Mouse (Mus musculus) heart, embryonic 14.5 days (tissue): ENCODE measurements around the gene Mark4. TPM values are rescaled to one million over a fixed set of nuclear protein-coding genes. Genes with fewer than 3 reads are reported as not detected.

Experiments used
- ATAC-seq: fragments of 200-750 bp; cut with Nextera tagmentation; 2 replicates; pipeline ENCODE4 v1.8.0; 2017; ENCODE audit warnings: low read depth, moderate TSS enrichment; ENCODE audit not compliant: insufficient number of reproducible peaks, insufficient read depth, low FRiP score
- H3K27ac ChIP-seq, 2 experiments: fragments of 200-500 bp in 1 of 2; fragments of 300-500 bp in 1 of 2; sonication (generic) in 1 of 2; replicated peaks in 1 of 2; 2 replicates each; pipeline ENCODE4 v1.5.1; 2012 to 2014; ENCODE audit warnings: low read depth in 2 of 2, low read length in 2 of 2, control low read depth in 1 of 2, mild to moderate bottlenecking in 1 of 2, mixed read lengths in 1 of 2; ENCODE audit not compliant: control insufficient read depth in 1 of 2, insufficient read depth in 1 of 2
- H3K27me3 ChIP-seq: fragments of 300-500 bp; sonication (generic); 2 replicates; pipeline ENCODE4 v1.6.1; 2014; ENCODE audit warnings: mild to moderate bottlenecking, low read length, control low read depth; ENCODE audit not compliant: control insufficient read depth, insufficient read depth
- H3K36me3 ChIP-seq: fragments of 300-500 bp; sonication (generic); 2 replicates; pipeline ENCODE4 v1.6.1; 2014; ENCODE audit warnings: mild to moderate bottlenecking, control low read depth, low read length, mixed read lengths; ENCODE audit not compliant: control insufficient read depth, insufficient read depth
- H3K4me1 ChIP-seq, 2 experiments: fragments of 200-500 bp in 1 of 2; fragments of 300-500 bp in 1 of 2; sonication (generic) in 1 of 2; 2 replicates each; pipeline ENCODE4 v1.6.1; 2012 to 2014; ENCODE audit warnings: low read length in 2 of 2, control low read depth in 1 of 2, mixed read lengths in 1 of 2; ENCODE audit not compliant: control insufficient read depth in 2 of 2, insufficient read depth in 2 of 2
- H3K4me2 ChIP-seq: fragments of 300-500 bp; sonication (generic); 2 replicates; pipeline ENCODE4 v1.6.1; 2014; ENCODE audit warnings: mild to moderate bottlenecking, low read length
- H3K4me3 ChIP-seq, 2 experiments: fragments of 200-500 bp in 1 of 2; fragments of 300-500 bp in 1 of 2; sonication (generic) in 1 of 2; 2 replicates each; pipeline ENCODE4 v1.5.1; 2012 to 2014; ENCODE audit warnings: low read length in 2 of 2, mild to moderate bottlenecking in 2 of 2, control low read depth in 1 of 2, low read depth in 1 of 2, moderate library complexity in 1 of 2; ENCODE audit not compliant: control insufficient read depth in 1 of 2, insufficient read depth in 1 of 2
- H3K9ac ChIP-seq: fragments of 300-500 bp; sonication (generic); 2 replicates; pipeline ENCODE4 v1.6.1; 2014; ENCODE audit warnings: mild to moderate bottlenecking, low read length
- H3K9me3 ChIP-seq: fragments of 300-500 bp; sonication (generic); 2 replicates; pipeline ENCODE4 v1.6.1; 2016; ENCODE audit warnings: low read length, control low read depth; ENCODE audit not compliant: control insufficient read depth
- WGBS: fragments of 180-500 bp; shearing (Covaris S2); extraction: QIAGEN DNeasy Blood & Tissue Kit; methylation state at CpG from one replicate; pipeline ENCODE4 v1.1.7; 2014; 5-methylcytosine and 5-hydroxymethylcytosine counted together
- polyA plus RNA-seq: library from polyadenylated mRNA; unstranded; fragments of >200 nt; fragmentation: Nextera tagmentation; extraction: Ambion mirVana; gene quantifications from 2 replicates; pipeline ENCODE4 v1.2.1, GENCODE M21; 2014

Mark4 gene
- 9.3 and 10.5 TPM in 2 replicates for polyA plus RNA-seq

DNA sequence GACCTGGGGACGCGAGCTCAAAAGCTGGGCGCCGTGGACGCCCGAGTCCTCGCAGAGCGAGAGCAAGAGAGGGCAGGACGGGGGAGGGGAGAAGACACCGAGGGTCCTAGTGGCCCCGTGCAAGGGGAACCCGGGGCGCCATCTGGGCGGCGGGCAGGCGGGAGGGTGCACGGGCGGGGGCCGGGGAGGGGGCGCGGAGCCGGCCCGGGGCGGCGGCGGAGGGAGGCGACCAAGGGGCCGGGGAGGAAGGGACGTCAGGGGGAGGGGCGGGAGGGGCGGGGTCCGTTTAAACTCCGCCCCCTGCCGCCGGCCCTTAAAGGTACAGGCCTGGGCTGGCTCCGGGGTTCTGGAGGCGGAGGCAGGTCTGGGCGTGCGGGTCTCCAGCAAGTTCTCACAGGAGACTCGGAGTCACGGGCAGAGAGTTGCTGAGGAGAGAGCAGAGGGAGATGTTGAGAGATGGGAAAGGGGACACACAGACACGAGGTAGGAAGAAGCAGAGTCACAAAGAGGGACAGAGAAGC, at the start of gene Mark4:
Gene Mark4, minus strand, starts transcription at position 231 of the 521 bp plus-strand sequence.
- Histone ChIP-seq H3K4me3 (peak within 1 kb of the TSS; percentile 91 to 99), H3K9ac (peak within 1 kb of the TSS; percentile 93), H3K4me2 (peak within 1 kb of the TSS; percentile 96), H3K36me3 (peaks cover 8% of the 10 kb centered on the region; the same call in 1 of the 2 replicates), H3K4me1 (peaks cover 9 to 25% of the 10 kb centered on the region in 2 experiments), H3K27me3 (no peaks in the 10 kb centered on the region), H3K27ac (peak within 1 kb of the TSS; percentile 75 to 88), H3K9me3 (no peaks in the 10 kb centered on the region)
- ATAC-seq = peak; percentile 84
- under 1% methylated on average over 26 of the region's 42 CpGs for WGBS

DNA sequence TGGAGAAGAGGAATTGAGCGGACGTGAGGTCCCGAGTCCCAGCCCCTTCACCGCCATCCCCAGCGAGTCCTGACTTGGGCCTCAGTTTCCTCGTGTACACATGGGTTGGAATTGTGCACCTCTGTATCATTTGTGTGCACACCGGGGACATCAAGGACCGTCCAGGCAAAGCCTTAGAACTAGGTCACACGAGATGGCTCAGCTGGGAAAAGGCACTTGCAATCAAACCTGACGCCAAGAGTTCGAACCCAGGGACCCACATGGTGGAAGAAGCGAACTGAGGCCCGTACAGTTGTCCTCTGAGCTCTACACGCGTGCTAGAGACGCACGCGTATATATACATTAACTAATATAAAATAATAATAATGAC, 49.0 kb upstream of the Mark4 start:
- no peaks in the 10 kb centered on the region for H3K27me3 ChIP-seq

DNA sequence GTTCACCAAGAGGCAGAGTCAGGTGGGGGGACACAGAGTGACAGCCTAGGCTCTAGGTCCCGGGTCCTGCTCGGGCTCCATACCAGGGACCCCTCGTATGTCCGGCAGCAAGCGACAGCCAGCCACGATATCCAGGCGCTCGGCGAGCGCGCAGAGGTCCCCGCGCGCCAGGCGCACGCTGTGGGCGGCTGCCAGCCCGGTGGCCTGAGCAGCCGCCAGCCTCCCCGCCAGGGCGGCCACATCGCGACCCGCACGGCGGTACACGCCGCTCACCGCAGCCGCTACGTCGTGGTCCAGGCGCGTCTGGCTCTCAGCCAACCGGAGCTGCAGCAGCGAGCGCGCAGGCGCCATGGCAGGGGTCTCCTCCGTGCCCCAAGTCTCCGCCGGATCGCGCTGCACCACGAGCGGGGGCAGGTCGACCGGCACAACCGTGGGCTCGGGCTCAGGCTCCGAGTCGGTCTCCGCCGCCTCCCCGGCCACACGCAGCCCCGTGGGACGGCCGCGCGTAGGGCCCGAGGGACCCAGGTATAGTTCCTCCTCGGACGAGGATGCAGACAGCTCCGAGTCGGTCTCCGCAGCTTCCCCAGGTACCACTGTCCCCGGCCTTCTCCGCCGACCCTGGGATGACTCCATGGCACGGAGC, 48.5 kb upstream of the Mark4 start:
- Histone ChIP-seq H3K27ac (no peak overlapping the region), H3K9ac (peak overlapping the region; percentile 94), H3K4me1 (peaks cover 5 to 14% of the 10 kb centered on the region in 2 experiments; a peak in 3 of 4 replicates), H3K4me3 (peak overlapping the region; percentile 74 to 90), H3K27me3 (no peaks in the 10 kb centered on the region), H3K4me2 (peak overlapping the region; percentile 93), H3K36me3 (0 out of 2 replicates have a peak, but pooled peaks cover 5% of the 10 kb centered on the region), H3K9me3 (no peaks in the 10 kb centered on the region)
- under 1% methylated on average over 62 of the region's 71 CpGs for WGBS
- ATAC-seq = no peak

More for the DNA sequence above, 49.0 kb upstream of the Mark4 start:
- H3K4me2 ChIP-seq = peak overlapping the region; percentile 93
- peak overlapping the region; percentile 94 for H3K9ac ChIP-seq
- WGBS = 5% methylated on average over 18 of the region's 18 CpGs
- peak overlapping the region; percentile 74 to 90 for H3K4me3 ChIP-seq
- peak overlapping the region in 1 of 2 experiments; percentile 83; a peak in 2 of 4 replicates for H3K27ac ChIP-seq
- 0 out of 2 replicates have a peak, but pooled peaks cover 5% of the 10 kb centered on the region for H3K36me3 ChIP-seq
- peaks cover 5 to 14% of the 10 kb centered on the region in 2 experiments; a peak in 3 of 4 replicates for H3K4me1 ChIP-seq
- no peak for ATAC-seq
- H3K9me3 ChIP-seq = no peaks in the 10 kb centered on the region

DNA sequence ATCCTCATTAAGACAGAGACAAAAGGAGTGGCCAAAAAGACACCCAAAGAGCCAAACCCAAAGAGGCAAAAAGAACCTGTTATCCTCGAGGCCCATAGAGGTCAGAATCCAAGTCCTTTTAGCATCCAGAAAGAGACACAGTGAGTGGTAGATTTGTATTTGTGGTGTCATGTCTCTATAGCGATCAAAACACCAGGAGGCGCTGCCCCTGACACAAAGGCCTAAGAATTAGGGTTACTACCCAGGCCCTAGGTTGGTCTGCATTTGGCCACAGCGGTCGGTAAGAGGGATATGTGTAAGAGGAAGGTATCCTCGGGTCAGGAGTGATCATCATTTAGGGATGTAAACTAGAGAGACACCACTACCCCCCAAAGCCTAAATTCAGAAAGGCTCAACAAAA, 47.7 kb upstream of the Mark4 start:
- H3K27ac ChIP-seq = no peak overlapping the region
- H3K9me3 ChIP-seq = no peaks in the 10 kb centered on the region
- 38% methylated on average over 6 of the region's 6 CpGs for WGBS
- H3K9ac ChIP-seq = peak overlapping the region; percentile 94; the same call in 1 of the 2 replicates
- no peak overlapping the region; a peak in 1 of 4 replicates for H3K4me3 ChIP-seq
- peaks cover 5 to 14% of the 10 kb centered on the region in 2 experiments; a peak in 3 of 4 replicates for H3K4me1 ChIP-seq
- 0 out of 2 replicates have a peak, but pooled peaks cover 4% of the 10 kb centered on the region for H3K36me3 ChIP-seq
- peak overlapping the region; percentile 93 for H3K4me2 ChIP-seq
- H3K27me3 ChIP-seq = no peaks in the 10 kb centered on the region
- ATAC-seq = no peak

DNA sequence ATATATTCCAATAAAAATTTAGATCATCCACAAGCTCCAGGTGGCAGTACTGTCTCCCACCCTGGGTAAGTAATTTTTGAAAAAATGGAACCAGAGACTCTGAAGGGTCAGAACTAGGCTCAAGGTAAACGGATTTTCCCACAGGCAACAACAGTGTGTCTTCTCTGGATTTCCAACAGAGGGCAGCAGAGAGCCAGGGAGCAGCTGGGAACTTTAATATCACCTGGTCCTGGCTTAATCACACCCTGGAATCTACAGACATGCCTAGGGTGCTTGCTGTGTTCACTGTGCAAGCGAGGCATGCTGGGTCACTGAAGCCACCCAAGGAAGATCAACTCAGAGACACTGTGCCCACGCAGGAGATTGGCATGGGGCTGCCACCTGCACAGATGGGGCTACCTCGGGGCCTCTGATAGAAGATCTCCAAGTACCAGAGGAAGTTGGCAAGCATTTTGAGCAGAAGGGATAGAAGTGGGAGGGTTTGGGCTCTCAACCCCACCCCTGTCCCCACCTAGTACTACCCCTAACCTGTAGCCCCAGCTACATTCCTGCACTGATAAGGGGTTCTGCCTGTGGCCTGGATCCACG, 45.0 kb upstream of the Mark4 start:
- H3K9me3 ChIP-seq = no peaks in the 10 kb centered on the region
- no peak overlapping the region for H3K9ac ChIP-seq
- no peak overlapping the region for H3K4me3 ChIP-seq
- H3K4me1 ChIP-seq = peaks cover 2 to 6% of the 10 kb centered on the region in 2 experiments; a peak in 3 of 4 replicates
- H3K27me3 ChIP-seq = no peaks in the 10 kb centered on the region
- H3K36me3 ChIP-seq = no peaks in the 10 kb centered on the region
- H3K4me2 ChIP-seq = no peak overlapping the region
- ATAC-seq = no peak
- no peak overlapping the region for H3K27ac ChIP-seq
- WGBS = 23% methylated on average over 5 of the region's 5 CpGs

DNA sequence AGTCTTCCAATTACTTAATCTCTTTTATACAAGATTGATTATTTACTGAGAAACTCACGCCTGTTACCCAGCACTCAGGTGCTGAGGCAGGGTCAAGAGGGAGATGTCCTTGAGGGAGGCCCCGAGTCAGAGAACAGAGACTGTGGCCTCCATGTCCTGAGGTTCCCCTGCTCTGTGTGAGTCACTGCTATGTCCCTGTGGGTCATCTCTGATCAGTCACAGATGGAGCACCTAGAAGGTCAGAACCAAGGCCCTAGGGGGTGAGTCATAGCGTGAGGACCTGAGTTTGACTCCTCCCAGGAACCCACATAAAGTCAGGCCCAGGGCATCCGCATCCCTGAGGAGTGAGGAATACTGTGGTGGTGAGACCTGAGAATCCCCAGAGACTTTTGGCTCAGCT, 43.0 kb upstream of the Mark4 start:
- Histone ChIP-seq H3K9ac (no peak overlapping the region), H3K36me3 (no peaks in the 10 kb centered on the region), H3K4me2 (no peak overlapping the region), H3K27me3 (no peaks in the 10 kb centered on the region), H3K4me3 (no peak overlapping the region), H3K4me1 (no peaks in the 10 kb centered on the region), H3K9me3 (no peaks in the 10 kb centered on the region), H3K27ac (no peak overlapping the region)
- no peak for ATAC-seq
- 71% methylated on average over 4 of the region's 4 CpGs for WGBS

DNA sequence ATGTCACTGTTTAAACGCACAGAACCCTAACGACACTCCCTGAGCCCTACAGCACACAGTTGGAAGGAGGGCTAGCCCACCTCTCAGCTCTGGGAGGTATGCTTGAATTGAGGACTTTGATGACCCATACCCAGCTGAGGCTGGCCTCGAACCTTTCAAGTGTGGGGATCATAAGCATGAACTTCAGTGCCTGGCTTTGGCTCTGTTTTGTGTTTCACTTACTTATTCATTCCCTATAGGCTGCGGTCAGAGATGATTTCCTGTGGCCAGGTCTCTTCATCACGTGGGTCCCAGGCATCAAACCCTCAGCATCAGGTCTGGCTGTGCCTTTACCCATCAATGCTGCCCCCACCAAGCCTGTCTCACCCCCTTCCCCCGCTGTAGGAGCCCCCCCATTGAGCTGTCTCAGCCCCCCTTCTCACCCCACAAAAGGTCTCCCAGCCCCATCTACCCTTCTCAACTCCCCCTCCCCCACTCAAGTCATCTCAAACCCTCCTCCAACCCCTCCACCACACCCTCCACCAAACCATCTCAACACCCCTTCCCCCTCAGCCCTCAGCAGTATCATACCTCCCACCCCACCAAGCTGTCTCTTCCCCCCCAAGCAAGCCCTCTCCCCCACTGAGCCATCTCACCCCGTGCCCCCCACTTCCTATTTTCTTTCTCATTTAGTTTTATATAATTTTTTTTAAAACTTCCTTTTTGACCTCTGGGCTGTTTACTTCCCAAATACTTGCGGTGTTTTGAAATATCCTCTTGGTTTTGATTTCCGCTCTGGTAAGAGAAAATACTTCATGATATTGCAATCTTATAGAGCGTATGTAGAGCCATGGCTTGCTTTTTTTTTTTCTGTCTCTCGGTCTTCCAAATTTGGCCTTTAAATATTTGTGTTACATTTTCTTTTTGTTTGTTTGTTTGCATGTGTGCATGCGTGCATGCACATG, 42.1 kb upstream of the Mark4 start:
- H3K27me3 ChIP-seq = no peaks in the 10 kb centered on the region
- no peak for ATAC-seq
- H3K9me3 ChIP-seq = no peaks in the 10 kb centered on the region
- H3K4me2 ChIP-seq = no peak overlapping the region
- 65% methylated on average over 12 of the region's 12 CpGs for WGBS
- H3K36me3 ChIP-seq = no peaks in the 10 kb centered on the region
- H3K4me3 ChIP-seq = no peak overlapping the region
- H3K27ac ChIP-seq = no peak overlapping the region
- no peak overlapping the region for H3K9ac ChIP-seq
- no peaks in the 10 kb centered on the region for H3K4me1 ChIP-seq
